Mouse (Mus musculus) midbrain, embryonic 13.5 days (tissue): ENCODE data around the gene Ubtd2. TPM values are rescaled to one million over a fixed set of nuclear protein-coding genes. Genes with fewer than 3 reads are reported as not detected.

ENCODE experiments used
- ATAC-seq: fragments of 200-750 bp; cut with Nextera tagmentation; 2 replicates; pipeline ENCODE4 v1.8.0; 2017; ENCODE audit warnings: mild to moderate bottlenecking, moderate TSS enrichment, moderate library complexity
- H3K27ac ChIP-seq: fragments of 300-500 bp; sonication (generic); 2 replicates; pipeline ENCODE4 v1.5.1; 2015; ENCODE audit warnings: inconsistent platforms, mild to moderate bottlenecking, moderate library complexity
- H3K27me3 ChIP-seq: fragments of 300-500 bp; sonication (generic); 2 replicates; pipeline ENCODE4 v1.6.1; 2015; ENCODE audit warnings: mild to moderate bottlenecking, inconsistent platforms
- H3K36me3 ChIP-seq: fragments of 300-500 bp; sonication (generic); 2 replicates; pipeline ENCODE4 v1.6.1; 2015; ENCODE audit warnings: mild to moderate bottlenecking, inconsistent platforms
- H3K4me1 ChIP-seq: fragments of 300-500 bp; sonication (generic); replicated peaks from 2 replicates; pipeline ENCODE4 v1.6.1; 2015; ENCODE audit warnings: inconsistent platforms
- H3K4me2 ChIP-seq: fragments of 300-500 bp; sonication (generic); replicated peaks from 2 replicates; pipeline ENCODE4 v1.6.1; 2015; ENCODE audit warnings: moderate library complexity, mild to moderate bottlenecking, inconsistent platforms
- H3K4me3 ChIP-seq: fragments of 300-500 bp; sonication (generic); replicated peaks from 2 replicates; pipeline ENCODE4 v1.5.1; 2015; ENCODE audit warnings: mild to moderate bottlenecking, inconsistent platforms
- H3K9ac ChIP-seq: fragments of 300-500 bp; sonication (generic); replicated peaks from 2 replicates; pipeline ENCODE4 v1.6.1; 2015; ENCODE audit warnings: mild to moderate bottlenecking, inconsistent platforms
- H3K9me3 ChIP-seq: fragments of 300-500 bp; sonication (generic); 2 replicates; pipeline ENCODE4 v1.6.1; 2016; ENCODE audit warnings: mild to moderate bottlenecking, inconsistent platforms
- WGBS: fragments of 180-500 bp; shearing (Covaris S2); methylation state at CpG from one replicate; pipeline ENCODE4 v1.1.7; 2015; 5-methylcytosine and 5-hydroxymethylcytosine counted together
- polyA plus RNA-seq: library from polyadenylated mRNA; unstranded; fragments of >200 nt; fragmentation: Nextera tagmentation; extraction: Ambion mirVana; gene quantifications from 2 replicates; pipeline ENCODE4 v1.2.1, GENCODE M21; 2015

The Ubtd2 gene
- polyA plus RNA-seq, 1 experiment from 2014 or later: 55.0 TPM

- Histone ChIP-seq H3K27me3 (no peaks in the 10 kb centered on the region), H3K9ac (no peak overlapping the region), H3K36me3 (no peaks in the 10 kb centered on the region), H3K4me2 (no peak overlapping the region), H3K4me1 (peaks cover 35% of the 10 kb centered on the region), H3K4me3 (no peak overlapping the region), H3K27ac (no peak overlapping the region), H3K9me3 (no peaks in the 10 kb centered on the region)
- WGBS: 74% methylated on average over 13 of the region's 13 CpGs
- ATAC-seq: 0 out of 2 replicates have a peak, but pooled peaks have one; percentile 29
Observed at GRCm38 (mm10) chr11:32552401-32553090, 97.4 kb downstream of the Ubtd2 start.

GRCm38 (mm10) chr11:32553311-32554140, 98.4 kb downstream of the Ubtd2 start:
- Histone ChIP-seq H3K36me3 (no peaks in the 10 kb centered on the region), H3K27me3 (no peaks in the 10 kb centered on the region), H3K9me3 (no peaks in the 10 kb centered on the region), H3K4me2 (no peak overlapping the region), H3K4me1 (peaks cover 35% of the 10 kb centered on the region), H3K4me3 (no peak overlapping the region), H3K9ac (no peak overlapping the region), H3K27ac (no peak overlapping the region)
- no peak for ATAC-seq
- WGBS: 80% methylated on average over 14 of the region's 14 CpGs

GRCm38 (mm10) chr11:32554141-32555091, 99.2 kb downstream of the Ubtd2 start:
- ATAC-seq: no peak
- Histone ChIP-seq H3K4me3 (no peak overlapping the region), H3K9ac (no peak overlapping the region), H3K4me2 (no peak overlapping the region), H3K4me1 (peaks cover 31% of the 10 kb centered on the region), H3K27ac (no peak overlapping the region), H3K9me3 (no peaks in the 10 kb centered on the region), H3K27me3 (no peaks in the 10 kb centered on the region), H3K36me3 (no peaks in the 10 kb centered on the region)
- WGBS: 93% methylated on average over 14 of the region's 14 CpGs

- no peak for ATAC-seq
Observed at GRCm38 (mm10) chr11:32555103-32555689, 100.0 kb downstream of the Ubtd2 start.

GRCm38 (mm10) chr11:32556333-32556990, 101.3 kb downstream of the Ubtd2 start:
- Histone ChIP-seq H3K4me2 (no peak overlapping the region), H3K9ac (no peak overlapping the region), H3K4me3 (no peak overlapping the region), H3K36me3 (no peaks in the 10 kb centered on the region), H3K4me1 (peaks cover 21% of the 10 kb centered on the region), H3K27me3 (no peaks in the 10 kb centered on the region), H3K9me3 (no peaks in the 10 kb centered on the region), H3K27ac (no peak overlapping the region)
- ATAC-seq: no peak
- 77% methylated on average over 10 of the region's 10 CpGs for WGBS

More at GRCm38 (mm10) chr11:32555103-32555689, 100.0 kb downstream of the Ubtd2 start:
- H3K4me1 ChIP-seq: peaks cover 25% of the 10 kb centered on the region
- no peak overlapping the region for H3K9ac ChIP-seq
- H3K9me3 ChIP-seq: no peaks in the 10 kb centered on the region
- no peaks in the 10 kb centered on the region for H3K36me3 ChIP-seq
- no peak overlapping the region for H3K4me2 ChIP-seq
- WGBS: 91% methylated on average over 12 of the region's 12 CpGs
- H3K4me3 ChIP-seq: no peak overlapping the region
- no peaks in the 10 kb centered on the region for H3K27me3 ChIP-seq
- H3K27ac ChIP-seq: no peak overlapping the region

GRCm38 (mm10) chr11:32558026-32558425, 102.9 kb downstream of the Ubtd2 start:
- no peak for ATAC-seq
- H3K27me3 ChIP-seq: no peaks in the 10 kb centered on the region

GRCm38 (mm10) chr11:32558677-32559076, 103.5 kb downstream of the Ubtd2 start:
- no peaks in the 10 kb centered on the region for H3K36me3 ChIP-seq
- H3K4me2 ChIP-seq: no peak overlapping the region
- ATAC-seq: no peak
- H3K4me3 ChIP-seq: no peak overlapping the region
- no peaks in the 10 kb centered on the region for H3K9me3 ChIP-seq
- no peak overlapping the region for H3K27ac ChIP-seq
- peaks cover 7% of the 10 kb centered on the region; the same call in 1 of the 2 replicates for H3K4me1 ChIP-seq
- no peak overlapping the region for H3K9ac ChIP-seq
- no peaks in the 10 kb centered on the region for H3K27me3 ChIP-seq
- 63% methylated on average over 8 of the region's 8 CpGs for WGBS

More at GRCm38 (mm10) chr11:32558026-32558425, 102.9 kb downstream of the Ubtd2 start:
- H3K27ac ChIP-seq: no peak overlapping the region
- H3K4me2 ChIP-seq: no peak overlapping the region
- H3K9ac ChIP-seq: no peak overlapping the region
- H3K9me3 ChIP-seq: no peaks in the 10 kb centered on the region
- WGBS: over 99% methylated on average over 4 of the region's 4 CpGs
- H3K4me1 ChIP-seq: peaks cover 10% of the 10 kb centered on the region; the same call in 1 of the 2 replicates
- no peaks in the 10 kb centered on the region for H3K36me3 ChIP-seq
- H3K4me3 ChIP-seq: no peak overlapping the region

GRCm38 (mm10) chr11:32560015-32560770, 105.0 kb downstream of the Ubtd2 start:
- H3K27me3 ChIP-seq: no peaks in the 10 kb centered on the region

GRCm38 (mm10) chr11:32561465-32562355, 106.5 kb downstream of the Ubtd2 start:
- 74% methylated on average over 10 of the region's 10 CpGs for WGBS
- no peaks in the 10 kb centered on the region for H3K9me3 ChIP-seq

More at GRCm38 (mm10) chr11:32560015-32560770, 105.0 kb downstream of the Ubtd2 start:
- Histone ChIP-seq H3K9ac (no peak overlapping the region), H3K4me2 (no peak overlapping the region), H3K4me3 (no peak overlapping the region), H3K4me1 (peaks cover 7% of the 10 kb centered on the region; the same call in 1 of the 2 replicates), H3K27ac (no peak overlapping the region), H3K9me3 (no peaks in the 10 kb centered on the region), H3K36me3 (no peaks in the 10 kb centered on the region)
- ATAC-seq: no peak
- WGBS: 78% methylated on average over 12 of the region's 12 CpGs

GRCm38 (mm10) chr11:32562706-32563105, 107.5 kb downstream of the Ubtd2 start:
- ATAC-seq: no peak
- no peaks in the 10 kb centered on the region for H3K9me3 ChIP-seq
- H3K9ac ChIP-seq: no peak overlapping the region
- 69% methylated on average over 5 of the region's 5 CpGs for WGBS
- no peak overlapping the region for H3K4me2 ChIP-seq
- H3K4me3 ChIP-seq: no peak overlapping the region
- H3K27me3 ChIP-seq: no peaks in the 10 kb centered on the region
- peaks cover 17% of the 10 kb centered on the region; the same call in 1 of the 2 replicates for H3K4me1 ChIP-seq
- H3K36me3 ChIP-seq: no peaks in the 10 kb centered on the region
- no peak overlapping the region for H3K27ac ChIP-seq

More at GRCm38 (mm10) chr11:32561465-32562355, 106.5 kb downstream of the Ubtd2 start:
- H3K4me1 ChIP-seq: peaks cover 8% of the 10 kb centered on the region; the same call in 1 of the 2 replicates
- H3K4me3 ChIP-seq: no peak overlapping the region
- no peak overlapping the region for H3K27ac ChIP-seq
- H3K4me2 ChIP-seq: no peak overlapping the region
- no peaks in the 10 kb centered on the region for H3K36me3 ChIP-seq
- ATAC-seq: no peak
- no peak overlapping the region for H3K9ac ChIP-seq
- H3K27me3 ChIP-seq: no peaks in the 10 kb centered on the region
